Mouse (Mus musculus): ENCODE measurements around the gene Cd300ld5.

- TF ChIP-seq CTCF (conservative IDR thresholded peaks at IDR 0.05; ENCODE audit: low read length), result no peak
- no peak for TF ChIP-seq NANOG (IDR thresholded peaks at IDR 0.05; ENCODE audit: borderline replicate concordance, low read length)
Measured at GRCm38 (mm10) chr11:115062077-115062476, 24.5 kb upstream of the Cd300ld5 start, which contains the start of gene Cd300e.
